Mouse (Mus musculus) gastrocnemius, adult 8-10 months (tissue): Measurements from ENCODE around the gene Gpsm1. TPM values are rescaled to one million over a fixed set of nuclear protein-coding genes. Genes with fewer than 3 reads are reported as not detected.
"Not testable (repeated sequence)": the region's sequence is repeated elsewhere in the genome, so short reads cannot be mapped to it uniquely, and the experiment has no call there.

Experiments used
- DNase-seq, 2 experiments: peaks; one replicate each; pipeline ENCODE4 v3.0.0; 2022; ENCODE audit warnings: low spot score in 2 of 2
- total RNA-seq, 4 experiments: library from RNA; stranded (reverse); gene quantifications; 2 replicates each; pipeline ENCODE4 v1.2.4; 2022

The Gpsm1 gene
- total RNA-seq, 4 experiments from 2014 or later = 0.75 to 3.6 (median 1.6) TPM

GRCm38 (mm10) chr2:26364738-26365465 is 49.6 kb downstream of the Gpsm1 start:
- peak; percentile 74 to 78 for DNase-seq

- DNase-seq = no peak
Measured at GRCm38 (mm10) chr2:26367911-26368310, 52.6 kb downstream of the Gpsm1 start.

GRCm38 (mm10) chr2:26368572-26368971 is 53.3 kb downstream of the Gpsm1 start:
- no peak for DNase-seq

GRCm38 (mm10) chr2:26372396-26372795 is 57.1 kb downstream of the Gpsm1 start:
- no peak for DNase-seq

- peak; percentile 69 to 73 for DNase-seq
Measured at GRCm38 (mm10) chr2:26380131-26380771, 64.9 kb downstream of the Gpsm1 start, which contains the start of gene Snapc4. TSS of gene Snapc4 (minus strand) at chr2:26380653.

GRCm38 (mm10) chr2:26380871-26381270 is 65.6 kb downstream of the Gpsm1 start:
- DNase-seq = not testable (repeated sequence)

GRCm38 (mm10) chr2:26387713-26388112 is 72.4 kb downstream of the Gpsm1 start:
- DNase-seq = no peak

- no peak for DNase-seq
Measured at GRCm38 (mm10) chr2:26388682-26389153, 73.4 kb downstream of the Gpsm1 start.

GRCm38 (mm10) chr2:26389154-26389690 is 73.9 kb downstream of the Gpsm1 start, which contains the start of the genes Entr1 and Pmpca:
TSS of gene Entr1 (minus strand) at chr2:26389316.
TSS of gene Pmpca (plus strand) at chr2:26389339.
- peak; percentile 69 for DNase-seq

GRCm38 (mm10) chr2:26390954-26391353 is 75.6 kb downstream of the Gpsm1 start:
- no peak for DNase-seq

- no peak for DNase-seq
Measured at GRCm38 (mm10) chr2:26391617-26392016, 76.3 kb downstream of the Gpsm1 start.

Other genes starting within 250 kb of the Gpsm1 start
- 10 to 100 TPM; 20.9 to 25.5 (median 22.8) TPM for gene Nacc2, start 192.3 kb upstream of the Gpsm1 start, total RNA-seq
- gene Lhx3, start 107.2 kb upstream of the Gpsm1 start, total RNA-seq = not detected
- gene Qsox2, start 78.0 kb upstream of the Gpsm1 start, total RNA-seq = 1 to 10 TPM; 3.2 to 4.5 (median 3.3) TPM
- not detected for gene Ccdc187, start 21.0 kb upstream of the Gpsm1 start, total RNA-seq
- gene Dnlz, start 36.6 kb downstream of the Gpsm1 start, total RNA-seq = 10 to 100 TPM; 19.6 to 21.5 (median 20.6) TPM
- under 1 TPM; 0.22 to 0.51 (median 0.47) TPM for gene Card9, start 45.4 kb downstream of the Gpsm1 start, total RNA-seq
- gene Snapc4, start 65.1 kb downstream of the Gpsm1 start, total RNA-seq = 1 to 10 TPM; 3.0 to 8.2 (median 4.9) TPM
- gene Entr1, start 73.8 kb downstream of the Gpsm1 start, total RNA-seq = 10 to 100 TPM; 17.8 to 28.0 (median 24.8) TPM
- gene Pmpca, start 73.8 kb downstream of the Gpsm1 start, total RNA-seq = 100 to 1,000 TPM; 132 to 147 (median 133) TPM
- gene Inpp5e, start 93.7 kb downstream of the Gpsm1 start, total RNA-seq = 1 to 10 TPM; 9.0 to 9.6 (median 9.2) TPM
- 10 to 100 TPM; 22.2 to 26.6 (median 24.3) TPM for gene Sec16a, start 129.7 kb downstream of the Gpsm1 start, total RNA-seq
- 1 to 10 TPM; 4.9 to 7.0 (median 5.2) TPM for gene Notch1, start 201.1 kb downstream of the Gpsm1 start, total RNA-seq